Mouse (Mus musculus) cortical plate, adult 2 months (tissue): ENCODE measurements around the gene Ezh1.

Experiments
- CTCF ChIP-seq: fragments of 200-500 bp; IDR thresholded peaks from 2 replicates; pipeline ENCODE4 v1.5.1; 2011; ENCODE audit warnings: mild to moderate bottlenecking, control low read depth, low read length; ENCODE audit not compliant: insufficient read depth; ENCODE audit errors: extremely low read depth
- POLR2A ChIP-seq: fragments of 200-500 bp; IDR thresholded peaks from 2 replicates; pipeline ENCODE4 v1.6.1; 2011; ENCODE audit warnings: mild to moderate bottlenecking, low read length, control low read depth; ENCODE audit not compliant: insufficient read depth; ENCODE audit errors: extremely low read depth

DNA sequence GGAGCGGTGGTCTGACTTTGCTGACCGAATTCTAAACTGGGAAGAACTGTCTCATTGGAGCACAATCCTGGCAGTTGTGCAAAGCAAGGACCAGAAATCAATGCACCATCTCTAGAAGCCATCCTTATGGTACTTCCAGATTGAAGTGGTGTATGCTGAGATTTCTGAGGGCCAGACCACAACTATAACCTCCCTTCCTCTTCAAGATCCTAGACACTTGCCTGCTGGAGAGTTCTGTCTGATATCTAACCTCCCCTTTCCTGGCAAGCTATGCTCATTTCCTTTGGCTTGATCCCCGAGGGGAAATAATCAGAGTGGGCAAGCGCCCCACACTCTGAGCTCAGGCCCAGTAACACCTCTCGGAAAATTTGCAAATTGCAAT is 53.8 kb downstream of the Ezh1 start:
- TF ChIP-seq POLR2A (no peak), CTCF (no peak)
